Mouse (Mus musculus): Measurements from ENCODE around the gene Ccdc3.
"Not testable (repeated sequence)": the region's sequence is repeated elsewhere in the genome, so short reads cannot be mapped to it uniquely, and the experiment has no call there.

Gene Ccdc3

DNA sequence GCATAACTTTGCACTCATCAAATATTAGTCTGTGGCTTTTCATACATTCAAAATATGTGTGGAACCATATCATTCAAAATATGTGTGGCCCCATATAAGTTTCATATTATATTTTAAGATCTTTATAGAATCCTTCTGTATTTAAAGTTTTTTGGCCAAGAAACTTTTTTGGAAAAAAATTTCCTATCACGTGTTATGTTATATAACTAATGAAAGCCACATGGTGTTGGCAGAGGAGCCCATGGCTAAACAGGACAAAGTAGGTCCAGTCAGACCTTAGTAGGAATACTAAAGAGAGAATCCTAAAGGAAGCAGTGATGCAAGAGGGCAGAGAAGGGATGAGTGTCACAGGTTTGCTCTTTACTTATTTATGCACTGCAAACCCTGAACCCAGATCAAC lies 65.6 kb downstream of the Ccdc3 start:
- in situ Hi-C loops (cut with MboI; ENCODE audit: low sequenced_read_pairs) = no loop called here

GRCm38 (mm10) chr2:5204941-5205340 lies 67.4 kb downstream of the Ccdc3 start:
- in situ Hi-C loops (cut with MboI; ENCODE audit: low sequenced_read_pairs) = no loop called here

- in situ Hi-C loops (cut with MboI; ENCODE audit: low sequenced_read_pairs) = no loop called here
Measured at GRCm38 (mm10) chr2:5206651-5207050, 69.1 kb downstream of the Ccdc3 start.

DNA sequence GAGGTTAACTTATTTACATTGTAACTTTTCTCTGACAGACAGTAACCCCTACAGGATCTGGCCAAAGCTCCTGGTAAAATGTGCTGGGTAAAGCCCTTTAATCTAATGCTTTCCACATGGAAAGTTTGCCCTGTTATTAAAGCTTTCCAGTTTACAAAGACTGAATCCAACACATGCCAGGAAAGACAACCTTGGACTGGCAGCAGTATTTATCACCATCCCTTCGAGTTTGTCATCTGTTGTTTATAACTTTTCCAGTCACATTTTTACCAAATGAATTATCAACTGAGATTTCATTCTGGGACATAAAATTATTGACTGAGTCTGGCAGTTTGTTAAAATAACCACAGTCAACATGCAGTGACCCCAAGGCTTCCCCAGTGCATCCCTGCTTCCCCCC lies 77.0 kb downstream of the Ccdc3 start:
- in situ Hi-C loops (cut with MboI; ENCODE audit: low sequenced_read_pairs) = no loop called here

- in situ Hi-C loops (cut with MboI; ENCODE audit: low sequenced_read_pairs) = no loop called here
Measured at GRCm38 (mm10) chr2:5215252-5215815, 77.8 kb downstream of the Ccdc3 start.

GRCm38 (mm10) chr2:5219206-5219605 lies 81.6 kb downstream of the Ccdc3 start:
- in situ Hi-C loops (cut with MboI; ENCODE audit: low sequenced_read_pairs) = no loop called here

- in situ Hi-C loops (cut with MboI; ENCODE audit: low sequenced_read_pairs) = no loop called here
Measured at GRCm38 (mm10) chr2:5219847-5220375, 82.3 kb downstream of the Ccdc3 start.

DNA sequence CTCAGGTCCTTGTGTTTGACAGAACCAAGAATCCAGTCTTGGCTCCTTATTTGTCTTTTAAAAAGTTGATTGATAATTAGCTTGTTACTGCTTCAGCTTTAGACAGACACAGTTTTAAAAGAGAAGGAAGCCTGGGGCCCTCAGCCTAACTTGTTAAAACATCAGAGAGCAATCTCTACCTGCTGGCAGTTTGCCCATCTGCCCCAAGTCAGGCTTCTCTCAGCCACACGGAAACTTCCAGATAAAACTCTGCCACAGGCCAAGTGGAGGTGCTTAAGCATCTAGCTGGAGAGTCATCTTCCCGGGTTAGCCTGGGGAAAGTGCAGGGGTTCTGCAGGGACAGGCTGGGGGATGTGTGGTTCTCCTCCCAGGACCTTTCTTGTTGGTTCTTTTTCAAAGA lies 85.0 kb downstream of the Ccdc3 start:
- in situ Hi-C loops (cut with MboI; ENCODE audit: low sequenced_read_pairs) = no loop called here

GRCm38 (mm10) chr2:5236846-5237482 lies 99.4 kb downstream of the Ccdc3 start:
- in situ Hi-C loops (cut with MboI; ENCODE audit: low sequenced_read_pairs) = no loop called here

DNA sequence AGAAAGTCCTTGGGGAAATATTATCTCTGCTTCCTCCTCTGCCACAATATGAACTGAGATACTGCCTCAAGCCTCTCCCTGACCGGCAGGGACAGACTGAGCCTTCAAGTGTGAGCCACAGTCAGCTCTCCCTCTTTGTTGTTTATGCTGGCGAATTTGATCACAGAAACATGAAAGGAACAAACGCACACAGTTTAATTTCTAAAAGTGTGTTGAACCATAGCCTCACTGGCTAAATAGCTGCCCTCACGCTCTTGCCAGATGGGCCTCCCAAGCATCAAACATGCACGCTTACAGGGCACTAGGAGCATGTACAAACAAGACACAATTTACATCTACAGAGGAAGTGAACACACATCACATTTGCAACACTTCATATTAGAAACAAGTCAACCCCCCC lies 100.3 kb downstream of the Ccdc3 start:
- in situ Hi-C loops (cut with MboI; ENCODE audit: low sequenced_read_pairs) = no loop called here

GRCm38 (mm10) chr2:5239492-5239891 lies 101.9 kb downstream of the Ccdc3 start:
- in situ Hi-C loops (cut with MboI; ENCODE audit: low sequenced_read_pairs) = no loop called here

- in situ Hi-C loops (cut with MboI; ENCODE audit: low sequenced_read_pairs) = no loop called here
Measured at GRCm38 (mm10) chr2:5241469-5241897, 103.9 kb downstream of the Ccdc3 start.

GRCm38 (mm10) chr2:5249199-5249598 lies 111.6 kb downstream of the Ccdc3 start:
- in situ Hi-C loops (cut with MboI; ENCODE audit: low sequenced_read_pairs) = not testable (repeated sequence)

- in situ Hi-C loops (cut with MboI; ENCODE audit: low sequenced_read_pairs) = no loop called here
Measured at GRCm38 (mm10) chr2:5249969-5250368, 112.4 kb downstream of the Ccdc3 start.

DNA sequence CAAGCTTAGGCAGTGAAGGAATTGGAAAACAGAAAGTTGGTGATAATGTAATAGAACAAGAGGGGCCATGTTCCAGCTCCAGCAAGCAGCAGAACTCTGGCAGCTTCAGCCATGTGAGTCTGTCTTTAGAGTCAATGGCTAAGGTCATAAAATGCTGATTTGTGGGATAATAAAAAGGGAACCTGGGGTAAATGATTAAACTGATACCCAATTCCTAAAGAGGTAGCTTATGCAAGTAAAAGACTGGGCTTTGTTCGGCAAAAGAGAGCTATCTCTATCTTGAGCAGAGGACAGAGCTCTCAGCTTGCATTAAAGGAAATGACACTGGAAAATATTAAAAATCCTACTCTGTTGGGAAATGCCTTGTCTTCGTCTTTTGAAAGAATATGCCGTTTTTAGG lies 120.7 kb downstream of the Ccdc3 start:
- in situ Hi-C loops (cut with MboI; ENCODE audit: low sequenced_read_pairs) = no loop called here

DNA sequence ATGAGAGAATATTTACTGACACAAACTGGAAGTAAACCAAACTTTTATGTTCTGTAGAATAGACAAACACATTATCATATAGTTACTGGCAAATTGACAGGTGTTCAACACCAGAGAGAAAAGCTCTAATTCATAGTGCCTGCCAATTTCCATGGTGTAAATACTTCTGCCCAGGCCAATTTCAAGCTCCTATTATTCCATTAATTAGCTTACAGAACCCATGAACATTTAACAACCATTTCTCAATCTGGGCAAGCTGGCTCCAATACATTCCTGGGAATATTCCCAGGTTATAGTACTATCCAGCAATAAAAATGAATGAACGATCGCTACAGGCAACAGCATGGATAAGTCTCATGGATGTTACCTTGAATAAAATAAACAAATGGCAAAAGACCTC lies 124.7 kb downstream of the Ccdc3 start:
- in situ Hi-C loops (cut with MboI; ENCODE audit: low sequenced_read_pairs) = no loop called here

DNA sequence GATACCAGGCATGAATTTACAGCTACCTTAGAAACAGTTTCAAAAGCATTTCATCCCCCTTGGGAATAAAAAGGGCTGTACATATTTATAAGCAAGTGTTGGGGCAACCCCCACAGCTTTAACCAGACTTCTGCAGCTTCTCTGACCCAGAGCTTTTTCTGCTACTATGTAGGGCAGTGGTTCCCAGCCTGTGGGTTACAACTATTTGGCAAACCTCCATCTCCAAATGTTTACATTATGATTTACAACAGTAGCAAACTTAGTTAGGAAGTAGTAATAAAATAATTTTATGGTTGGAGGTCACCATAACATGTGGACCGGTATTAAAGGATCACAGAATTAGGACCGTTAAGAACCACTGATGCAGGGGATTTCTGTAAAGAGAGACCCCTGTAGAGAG lies 130.4 kb downstream of the Ccdc3 start:
- in situ Hi-C loops (cut with MboI; ENCODE audit: low sequenced_read_pairs) = no loop called here
